Mouse (Mus musculus) thymus, postnatal 4 days (tissue): Measurements from ENCODE around the gene Ptgs2.
A peak's percentile ranks its signal among the peaks of the same experiment; 100 is the strongest.

Experiments
- DNase-seq: peaks from one replicate; pipeline ENCODE4 v3.0.0; 2021

The Ptgs2 gene

DNA sequence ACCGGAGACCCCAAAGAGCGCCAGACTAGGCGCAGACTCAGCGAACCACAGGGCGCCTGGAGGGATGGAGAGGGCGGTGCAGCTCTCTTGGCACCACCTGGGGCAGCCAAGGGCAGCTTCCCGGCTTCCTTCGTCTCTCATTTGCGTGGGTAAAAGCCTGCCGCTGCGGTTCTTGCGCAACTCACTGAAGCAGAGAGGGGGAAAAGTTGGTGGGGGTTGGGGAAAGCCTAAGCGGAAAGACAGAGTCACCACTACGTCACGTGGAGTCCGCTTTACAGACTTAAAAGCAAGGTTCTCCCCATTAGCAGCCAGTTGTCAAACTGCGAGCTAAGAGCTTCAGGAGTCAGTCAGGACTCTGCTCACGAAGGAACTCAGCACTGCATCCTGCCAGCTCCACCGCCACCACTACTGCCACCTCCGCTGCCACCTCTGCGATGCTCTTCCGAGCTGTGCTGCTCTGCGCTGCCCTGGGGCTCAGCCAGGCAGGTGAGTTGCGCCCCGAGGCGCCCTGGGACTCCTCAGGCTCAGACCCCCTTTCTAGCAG lies at the start of gene Ptgs2:
Gene Ptgs2, plus strand, starts transcription at position 242 of the 544 bp plus-strand sequence.
- peak; percentile 36 for DNase-seq

DNA sequence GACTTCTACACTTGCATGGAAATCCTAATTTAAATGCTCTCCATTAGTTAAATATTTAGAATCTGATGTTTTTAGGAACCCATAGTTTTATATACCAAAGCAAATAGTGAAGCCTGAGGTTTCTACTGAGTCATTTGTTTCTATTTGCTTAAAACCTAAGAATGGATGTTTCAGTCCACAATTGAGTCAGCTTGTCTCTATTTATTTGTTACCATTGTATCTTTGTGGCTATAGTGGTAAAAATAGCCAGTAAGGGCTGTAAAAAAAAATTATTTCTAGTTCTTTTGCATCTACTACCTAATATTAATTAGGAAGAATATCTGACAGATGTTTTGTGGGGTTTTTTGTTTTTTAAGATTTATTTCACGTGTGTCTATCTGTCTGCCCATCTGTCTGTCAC lies 49.6 kb upstream of the Ptgs2 start:
- no peak for DNase-seq

- DNase-seq: no peak
Measured at GRCm38 (mm10) chr1:150065684-150066083, 34.1 kb upstream of the Ptgs2 start.

DNA sequence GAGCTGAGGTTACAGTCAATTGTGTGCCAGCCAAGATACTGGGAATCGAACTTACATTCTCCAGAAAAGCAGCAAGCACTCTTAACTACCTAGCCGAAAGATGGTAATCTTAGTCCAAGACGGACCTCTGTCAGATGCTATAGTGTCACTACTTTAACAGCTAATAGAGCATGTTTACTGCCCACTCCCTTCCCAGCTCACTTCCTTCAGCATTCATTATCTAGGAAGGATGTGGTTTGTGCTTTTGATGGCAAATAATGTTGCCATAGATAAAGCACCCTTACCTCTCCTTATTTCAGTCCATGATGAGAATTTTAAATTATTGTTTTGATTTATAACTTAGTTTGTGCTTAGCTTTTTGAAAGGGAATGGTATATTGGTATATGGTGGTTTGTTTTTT lies 27.0 kb upstream of the Ptgs2 start:
- no peak for DNase-seq

DNA sequence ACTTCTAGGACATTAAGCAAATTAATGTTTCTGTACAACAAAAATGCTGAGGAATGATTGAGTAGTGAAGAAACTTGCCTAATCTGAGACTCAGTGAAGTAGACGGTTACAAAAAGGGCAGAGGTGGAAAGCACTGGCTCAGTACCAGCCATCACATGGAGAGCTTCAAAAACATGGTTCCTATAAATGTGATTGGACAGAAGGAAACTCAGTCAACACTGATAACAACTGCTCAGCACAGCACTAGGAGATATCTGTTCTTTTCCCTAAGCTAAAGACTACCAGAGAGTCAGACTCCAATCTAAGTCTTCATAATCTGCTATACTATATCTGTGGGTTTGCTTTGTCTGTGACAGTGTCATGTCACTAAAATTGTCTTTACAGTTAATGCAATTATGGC lies 25.2 kb upstream of the Ptgs2 start:
- DNase-seq: no peak

DNA sequence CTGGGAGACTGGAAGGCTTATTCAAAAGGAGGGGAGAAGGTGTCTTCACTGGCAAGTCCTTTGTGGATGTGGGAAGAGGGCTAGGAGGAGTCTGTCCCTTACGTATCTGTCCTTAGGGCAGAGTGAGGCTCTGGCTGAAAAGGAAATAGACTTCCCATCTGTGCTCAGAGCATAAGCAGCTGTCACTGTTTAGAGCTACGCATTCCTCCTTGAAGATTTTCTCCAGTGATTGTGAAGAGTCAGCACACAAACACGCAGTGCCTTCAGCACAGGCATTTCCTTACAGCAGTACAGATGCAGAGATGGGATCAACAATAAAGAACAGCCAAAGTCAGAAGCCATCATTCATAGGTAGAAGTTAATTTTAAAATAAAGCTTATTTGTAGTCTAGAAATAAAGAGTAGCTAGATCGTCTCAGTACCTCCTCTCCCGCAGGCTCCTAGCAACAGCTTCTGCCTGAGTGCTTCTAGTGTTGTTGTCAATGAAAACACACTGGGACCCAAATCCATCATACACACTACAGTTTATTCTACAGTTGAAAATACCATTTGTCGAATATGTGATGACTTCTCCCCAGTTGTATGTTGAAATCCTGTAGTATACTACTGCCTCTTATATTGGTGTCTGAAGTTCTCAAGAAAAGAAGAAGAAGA lies 10.7 kb upstream of the Ptgs2 start:
- DNase-seq: no peak

GRCm38 (mm10) chr1:150090229-150090628 lies 9.6 kb upstream of the Ptgs2 start:
- no peak for DNase-seq

DNA sequence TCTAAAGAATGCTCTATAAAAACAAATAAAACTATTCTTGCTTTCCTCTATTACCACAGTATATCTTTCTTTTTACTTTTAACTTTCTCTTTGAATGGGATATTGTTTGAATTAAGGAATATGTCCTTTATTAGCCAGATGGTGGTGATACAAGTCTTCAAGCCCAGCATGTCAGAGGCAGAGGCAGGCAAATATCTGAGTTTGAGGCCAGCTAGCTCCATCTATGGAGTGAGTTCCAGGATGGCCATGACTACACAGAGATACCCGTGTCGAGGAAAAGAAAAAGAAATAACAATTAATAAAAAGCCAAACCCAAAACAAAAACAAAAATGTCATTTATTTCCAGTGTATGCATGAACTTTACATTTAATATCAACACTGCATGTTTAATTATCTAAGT lies 2.8 kb upstream of the Ptgs2 start:
- DNase-seq: no peak

DNA sequence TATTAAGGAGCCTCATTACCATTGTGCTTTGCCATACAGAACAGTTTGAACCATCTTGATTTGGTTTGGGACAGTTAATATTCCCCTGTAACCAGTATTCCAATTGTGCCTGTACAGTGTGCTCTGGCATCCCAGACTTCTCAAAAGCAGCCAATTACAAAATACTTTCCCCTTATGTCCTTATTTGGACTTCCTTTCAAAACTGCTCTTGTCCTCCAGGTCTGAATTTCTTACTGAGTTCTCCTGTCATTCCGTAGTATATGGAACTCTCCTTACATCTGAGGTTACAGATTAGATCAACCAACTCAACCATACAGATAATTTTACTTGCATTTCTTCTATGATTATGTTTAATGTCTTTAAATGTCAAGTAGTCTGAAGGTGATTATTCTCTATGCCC lies 2.1 kb upstream of the Ptgs2 start:
- DNase-seq: no peak

- no peak for DNase-seq
Measured at GRCm38 (mm10) chr1:150099374-150099773, 457 bp upstream of the Ptgs2 start.

GRCm38 (mm10) chr1:150104228-150104720 lies 4.4 kb downstream of the Ptgs2 start:
- DNase-seq: no peak

- DNase-seq: no peak
Measured at GRCm38 (mm10) chr1:150106736-150107135, 6.9 kb downstream of the Ptgs2 start.

GRCm38 (mm10) chr1:150109591-150109990 lies 9.8 kb downstream of the Ptgs2 start:
- DNase-seq: no peak

- no peak for DNase-seq
Measured at GRCm38 (mm10) chr1:150115352-150115751, 15.5 kb downstream of the Ptgs2 start.

DNA sequence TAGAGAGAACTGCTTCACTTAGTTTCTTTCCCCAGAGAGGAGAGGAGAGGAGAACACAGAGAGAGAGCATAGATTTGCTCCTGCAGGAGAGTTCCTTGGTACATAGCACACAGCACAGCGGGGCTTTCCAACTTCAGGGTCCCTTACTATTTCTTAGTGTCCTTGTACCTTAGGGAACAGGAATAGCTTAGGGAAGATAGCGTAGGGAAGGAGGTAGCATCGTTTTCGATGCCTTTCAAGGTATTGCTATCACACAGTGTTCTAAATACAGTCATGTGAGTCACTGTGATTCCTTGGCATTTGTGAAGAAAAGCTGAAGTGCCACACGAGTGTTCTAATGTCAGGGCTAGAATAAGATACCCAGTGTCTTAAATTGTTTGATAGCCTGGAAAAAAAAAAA lies 18.5 kb downstream of the Ptgs2 start:
- no peak for DNase-seq

DNA sequence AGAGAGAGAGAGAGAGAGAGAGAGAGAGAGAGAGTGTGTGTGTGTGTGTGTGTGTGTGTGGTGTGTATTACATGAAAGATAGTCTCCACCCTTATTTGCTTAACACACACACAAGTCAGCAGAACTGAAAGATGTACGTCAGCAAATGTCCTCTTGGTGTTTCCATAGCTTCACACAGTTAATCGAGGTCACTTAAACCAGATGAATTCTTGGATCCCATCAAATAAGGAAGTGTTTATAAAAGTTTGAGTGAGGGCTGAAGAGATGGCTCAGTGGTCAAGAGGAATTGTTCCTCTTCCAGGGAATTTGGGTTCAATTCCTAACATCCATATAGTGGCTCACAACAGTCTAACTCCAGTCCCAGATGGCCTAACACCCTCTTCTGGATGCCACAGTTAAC lies 25.7 kb downstream of the Ptgs2 start:
- DNase-seq: no peak

DNA sequence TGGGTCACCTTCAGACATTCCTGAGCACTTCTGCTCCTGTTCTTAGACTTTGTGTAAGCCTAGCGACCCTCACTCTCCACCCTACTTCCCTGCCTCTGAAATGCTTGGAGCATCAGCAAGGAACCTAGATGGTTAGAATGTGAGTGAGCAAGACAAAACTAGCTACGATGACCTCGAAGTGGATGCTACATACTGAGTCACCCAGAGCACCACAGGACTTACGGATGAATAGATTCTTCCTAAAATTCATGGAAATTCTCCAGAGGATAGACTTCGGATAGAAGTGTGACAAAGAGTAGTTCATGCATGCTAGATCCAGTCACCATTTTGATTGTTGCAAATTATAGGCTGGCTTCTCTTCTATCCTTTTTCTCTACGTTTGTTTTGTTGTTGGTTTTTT lies 30.2 kb downstream of the Ptgs2 start:
- no peak for DNase-seq

GRCm38 (mm10) chr1:150130586-150131275 lies 30.9 kb downstream of the Ptgs2 start:
- no peak for DNase-seq

DNA sequence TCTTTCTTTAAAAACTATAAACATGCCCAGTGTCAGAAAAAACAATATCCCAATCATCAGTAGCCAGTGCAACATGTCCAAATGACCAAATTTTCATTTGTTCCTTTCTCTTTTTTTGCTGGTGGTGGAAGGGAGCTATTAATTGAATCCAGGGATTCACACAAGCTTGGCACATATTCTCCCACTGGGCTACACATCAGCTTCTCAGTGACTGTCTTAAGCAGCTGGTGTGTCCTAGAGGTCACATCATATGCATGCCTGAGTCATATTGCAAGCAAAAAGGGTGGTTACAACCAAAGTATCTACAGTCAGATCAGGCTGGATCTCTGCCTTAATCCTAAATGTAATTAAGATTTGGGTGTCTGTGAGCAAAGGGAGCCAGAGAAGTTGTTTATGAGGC lies 35.5 kb downstream of the Ptgs2 start:
- no peak for DNase-seq

- DNase-seq: no peak
Measured at GRCm38 (mm10) chr1:150139730-150140129, 39.9 kb downstream of the Ptgs2 start.

DNA sequence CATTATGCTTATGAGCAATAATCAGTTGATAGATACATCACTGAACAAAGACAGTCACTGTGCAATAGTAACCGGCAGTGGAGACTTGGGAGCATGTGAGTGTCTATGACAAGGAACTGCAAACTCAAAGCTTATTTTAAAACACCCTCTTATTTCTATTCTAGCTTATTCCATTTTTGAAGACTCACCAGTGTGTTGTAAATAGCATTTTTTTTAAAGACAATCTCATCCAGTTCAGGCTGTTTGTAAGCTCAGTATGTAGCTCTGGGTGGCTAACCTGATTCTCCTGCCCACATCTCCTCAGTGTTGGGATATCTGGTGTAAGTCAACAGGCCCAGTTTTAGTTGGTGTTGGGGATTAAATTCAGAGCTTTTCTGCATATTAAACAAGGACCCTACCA lies 42.1 kb downstream of the Ptgs2 start:
- no peak for DNase-seq

- no peak for DNase-seq
Measured at GRCm38 (mm10) chr1:150143578-150143977, 43.7 kb downstream of the Ptgs2 start.

- DNase-seq: no peak
Measured at GRCm38 (mm10) chr1:150145049-150145448, 45.2 kb downstream of the Ptgs2 start.

DNA sequence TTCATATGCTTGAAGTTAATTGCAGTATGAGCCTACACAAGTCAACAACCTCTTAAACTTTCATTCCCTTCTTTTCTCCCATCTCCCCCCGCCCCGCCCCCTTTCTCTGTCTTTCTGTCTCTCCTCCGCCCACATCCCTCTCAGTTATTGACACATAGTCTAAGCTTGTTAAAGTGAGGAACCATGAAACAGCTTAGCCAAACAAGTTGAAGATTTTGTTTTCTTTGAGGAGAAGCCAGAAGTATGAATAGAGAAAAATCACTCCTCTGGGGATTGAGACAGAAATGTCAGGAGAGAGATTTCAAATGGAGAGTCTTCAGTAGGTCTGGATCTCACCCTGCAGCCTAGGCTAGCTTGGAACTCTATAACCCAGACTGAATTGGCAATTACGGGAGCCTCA lies 47.4 kb downstream of the Ptgs2 start:
- DNase-seq: no peak
